Mouse (Mus musculus): ENCODE data around the gene Psme2.

- TF ChIP-seq CTCF (conservative IDR thresholded peaks at IDR 0.05; ENCODE audit: low read length), result no peak
- no peak for TF ChIP-seq POU5F1 (IDR thresholded peaks at IDR 0.05; ENCODE audit: borderline replicate concordance, low read length)
Observed at GRCm38 (mm10) chr14:55635523-55636007, 44.7 kb upstream of the Psme2 start, which contains the start of gene Ipo4.
